Mouse (Mus musculus) monocyte, adult 2 months (primary cell): ENCODE results near the gene Zbtb22.
"Not testable (repeated sequence)": the region's sequence is repeated elsewhere in the genome, so short reads cannot be mapped to it uniquely, and the experiment has no call there.

Source experiments
- DNase-seq, 2 experiments: peaks; one replicate each; pipeline ENCODE4 v3.0.0; 2022; ENCODE audit warnings: low spot score in 2 of 2, low read depth in 1 of 2

Gene Zbtb22

GRCm38 (mm10) chr17:33903911-33904651 lies 11.6 kb upstream of the Zbtb22 start:
- not testable (repeated sequence) for DNase-seq

GRCm38 (mm10) chr17:33904835-33905234 lies 10.9 kb upstream of the Zbtb22 start, which contains the start of gene Platr17:
Platr17 (plus strand) TSS chr17:33905135.
- not testable (repeated sequence) for DNase-seq

- DNase-seq: no peak
These were observed 7.2 kb upstream of the Zbtb22 start for GRCm38 (mm10) chr17:33908331-33909076.

- peak; percentile 92 to 96 for DNase-seq
These were observed 6.4 kb upstream of the Zbtb22 start, which contains the start of gene Daxx for GRCm38 (mm10) chr17:33909077-33909868. Daxx (plus strand) TSS chr17:33909414.

DNA sequence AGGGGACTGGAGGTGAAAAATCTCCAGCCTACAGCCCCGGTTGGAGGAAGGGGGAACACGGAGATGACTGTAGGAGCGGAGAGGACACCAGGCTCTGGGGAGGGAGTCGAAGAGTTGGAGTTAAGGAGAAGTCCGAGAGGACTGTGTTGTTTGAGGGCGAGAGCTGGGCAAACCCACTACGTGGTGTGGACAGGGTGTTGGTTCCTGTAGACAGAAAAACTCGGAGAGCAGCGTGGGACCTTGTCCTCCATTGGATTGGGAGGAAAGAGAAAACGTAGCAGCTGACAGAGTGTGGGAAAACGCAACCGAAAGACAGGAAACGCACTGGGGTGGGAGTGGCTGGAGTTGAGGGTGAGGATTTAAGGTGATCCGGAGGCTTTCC lies 5.8 kb upstream of the Zbtb22 start:
- DNase-seq: peak in 1 of 2 experiments; percentile 53

- no peak for DNase-seq
These were observed 5.2 kb upstream of the Zbtb22 start for GRCm38 (mm10) chr17:33910346-33911051.

GRCm38 (mm10) chr17:33911052-33911812 lies 4.5 kb upstream of the Zbtb22 start:
- DNase-seq: no peak

DNA sequence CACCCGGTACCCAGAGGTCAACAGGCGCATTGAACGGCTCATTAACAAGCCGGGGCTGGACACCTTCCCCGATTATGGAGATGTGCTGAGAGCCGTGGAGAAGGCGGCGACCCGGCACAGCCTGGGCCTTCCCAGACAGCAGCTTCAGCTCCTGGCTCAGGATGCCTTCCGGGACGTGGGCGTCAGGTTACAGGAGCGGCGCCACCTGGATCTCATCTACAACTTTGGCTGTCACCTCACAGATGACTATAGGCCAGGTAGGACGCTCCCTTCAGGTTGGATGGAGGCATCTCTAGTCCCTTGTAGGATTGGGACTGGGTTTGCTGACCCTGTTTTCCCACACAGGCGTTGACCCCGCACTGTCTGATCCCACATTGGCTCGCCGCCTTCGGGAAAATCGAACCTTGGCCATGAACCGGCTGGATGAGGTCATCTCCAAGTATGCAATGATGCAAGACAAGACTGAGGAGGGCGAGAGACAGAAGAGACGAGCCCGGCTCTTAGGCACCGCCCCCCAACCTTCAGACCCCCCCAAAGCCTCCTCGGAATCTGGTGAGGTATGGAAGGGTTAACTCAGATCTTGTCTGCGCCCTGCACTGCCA lies 3.8 kb upstream of the Zbtb22 start:
- no peak for DNase-seq

DNA sequence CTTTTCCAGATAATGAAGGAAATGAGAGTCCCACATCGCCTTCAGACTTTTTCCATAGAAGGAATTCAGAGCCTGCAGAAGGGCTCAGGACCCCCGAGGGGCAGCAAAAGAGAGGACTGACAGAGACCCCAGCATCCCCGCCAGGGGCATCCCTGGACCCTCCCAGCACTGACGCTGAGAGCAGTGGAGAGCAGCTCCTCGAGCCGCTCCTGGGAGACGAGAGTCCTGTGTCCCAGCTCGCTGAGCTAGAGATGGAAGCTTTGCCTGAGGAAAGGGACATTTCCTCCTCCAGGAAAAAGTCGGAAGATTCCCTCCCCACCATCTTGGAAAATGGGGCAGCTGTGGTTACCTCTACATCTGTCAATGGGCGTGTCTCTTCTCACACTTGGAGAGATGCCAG lies 2.4 kb upstream of the Zbtb22 start:
- DNase-seq: no peak

DNA sequence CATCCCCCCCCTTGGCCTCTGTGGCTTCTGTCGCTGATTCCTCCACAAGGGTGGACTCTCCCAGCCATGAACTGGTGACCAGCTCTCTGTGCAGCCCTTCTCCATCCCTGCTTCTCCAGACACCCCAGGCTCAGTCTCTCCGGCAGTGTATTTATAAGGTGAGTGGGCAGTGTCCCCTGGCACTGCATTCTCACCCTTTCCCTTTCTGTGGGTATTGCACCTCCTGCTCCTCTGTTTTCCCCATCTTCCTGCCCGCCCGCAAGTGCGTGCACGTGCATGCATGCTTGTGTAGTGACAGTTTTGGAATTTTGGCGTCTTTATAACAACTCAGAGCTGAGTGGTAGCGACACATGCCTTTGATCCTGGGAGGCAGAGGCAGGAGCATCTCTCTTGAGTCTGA lies 1.8 kb upstream of the Zbtb22 start:
- no peak for DNase-seq

GRCm38 (mm10) chr17:33914969-33915391 lies 724 bp upstream of the Zbtb22 start:
- DNase-seq: no peak

DNA sequence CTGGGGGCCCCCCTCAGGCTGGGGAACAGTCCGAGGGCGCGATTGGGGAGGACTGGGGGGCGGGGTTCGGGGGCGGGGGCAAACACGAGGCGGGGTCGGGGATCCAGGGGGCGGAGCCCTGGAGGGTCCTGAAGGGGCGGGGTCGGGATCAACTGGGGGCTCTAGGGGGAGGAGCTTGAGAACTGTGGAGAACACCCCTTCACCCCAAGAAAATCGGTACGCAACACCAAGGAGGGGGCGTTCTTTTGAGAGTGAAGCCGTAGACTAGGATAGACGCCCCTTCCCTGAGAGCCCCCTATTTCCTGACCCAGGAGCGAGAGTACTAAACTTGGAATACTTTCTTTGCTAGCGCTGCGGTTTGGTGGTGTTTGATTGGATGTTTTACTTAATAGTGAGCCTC lies 590 bp downstream of the Zbtb22 start:
- no peak for DNase-seq

DNA sequence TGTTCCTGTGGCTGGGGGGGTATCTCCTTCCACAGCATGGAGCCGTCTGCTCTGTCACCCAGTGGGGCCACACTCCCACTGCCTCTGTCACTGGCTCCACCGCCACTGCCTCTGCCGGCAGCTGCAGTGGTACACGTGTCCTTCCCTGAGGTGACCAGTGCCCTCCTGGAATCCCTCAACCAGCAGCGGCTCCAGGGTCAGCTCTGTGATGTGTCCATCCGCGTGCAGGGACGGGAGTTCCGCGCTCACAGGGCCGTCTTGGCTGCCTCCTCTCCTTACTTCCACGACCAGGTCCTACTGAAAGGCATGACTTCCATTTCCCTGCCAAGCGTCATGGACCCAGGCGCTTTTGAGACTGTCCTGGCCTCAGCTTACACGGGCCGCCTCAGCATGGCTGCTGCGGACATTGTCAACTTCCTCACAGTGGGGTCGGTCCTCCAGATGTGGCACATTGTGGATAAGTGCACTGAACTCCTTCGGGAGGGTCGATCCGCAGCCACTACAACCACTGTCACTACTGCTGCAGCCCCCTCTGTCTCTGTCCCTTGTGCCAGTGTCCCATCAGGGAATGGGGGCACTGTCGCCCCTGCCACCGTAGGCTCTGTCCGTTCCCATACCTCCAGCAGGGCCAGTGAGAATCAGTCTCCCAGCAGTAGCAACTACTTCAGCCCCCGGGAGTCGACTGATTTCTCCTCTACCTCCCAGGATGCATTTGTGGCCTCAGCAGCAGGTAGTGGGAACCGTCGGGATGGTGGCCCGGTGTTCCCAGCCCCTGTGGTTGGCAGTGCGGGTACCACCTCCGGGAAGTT lies 1.3 kb downstream of the Zbtb22 start:
- DNase-seq: no peak

DNA sequence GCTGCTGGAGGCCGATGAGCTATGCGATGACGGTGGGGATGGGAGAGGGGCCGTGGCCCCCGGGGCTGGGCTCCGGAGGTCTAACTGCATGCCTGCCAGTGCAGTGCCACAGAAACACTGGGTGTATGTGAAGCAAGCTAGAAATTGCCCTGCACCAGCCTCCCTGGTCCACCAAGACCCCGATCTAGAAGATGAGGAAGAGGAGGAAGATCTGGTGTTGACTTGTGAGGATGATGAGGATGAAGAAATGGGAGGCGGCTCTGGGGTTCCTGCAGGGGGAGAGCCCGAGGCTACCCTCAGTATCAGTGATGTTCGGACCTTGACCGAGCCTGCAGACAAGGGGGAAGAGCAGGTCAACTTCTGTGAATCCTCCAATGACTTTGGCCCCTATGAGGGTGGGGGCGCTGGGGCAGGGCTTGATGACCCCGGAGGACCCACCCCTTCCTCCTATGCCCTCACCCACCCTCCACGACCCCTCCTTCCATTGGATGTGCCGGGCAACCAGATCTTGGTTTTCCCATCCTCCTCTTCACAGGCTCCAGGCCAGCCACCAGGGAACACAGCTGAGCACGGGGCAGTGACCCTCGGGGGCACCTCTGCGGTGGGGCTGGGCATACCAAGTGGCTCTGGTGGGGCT lies 2.1 kb downstream of the Zbtb22 start:
- DNase-seq: no peak

DNA sequence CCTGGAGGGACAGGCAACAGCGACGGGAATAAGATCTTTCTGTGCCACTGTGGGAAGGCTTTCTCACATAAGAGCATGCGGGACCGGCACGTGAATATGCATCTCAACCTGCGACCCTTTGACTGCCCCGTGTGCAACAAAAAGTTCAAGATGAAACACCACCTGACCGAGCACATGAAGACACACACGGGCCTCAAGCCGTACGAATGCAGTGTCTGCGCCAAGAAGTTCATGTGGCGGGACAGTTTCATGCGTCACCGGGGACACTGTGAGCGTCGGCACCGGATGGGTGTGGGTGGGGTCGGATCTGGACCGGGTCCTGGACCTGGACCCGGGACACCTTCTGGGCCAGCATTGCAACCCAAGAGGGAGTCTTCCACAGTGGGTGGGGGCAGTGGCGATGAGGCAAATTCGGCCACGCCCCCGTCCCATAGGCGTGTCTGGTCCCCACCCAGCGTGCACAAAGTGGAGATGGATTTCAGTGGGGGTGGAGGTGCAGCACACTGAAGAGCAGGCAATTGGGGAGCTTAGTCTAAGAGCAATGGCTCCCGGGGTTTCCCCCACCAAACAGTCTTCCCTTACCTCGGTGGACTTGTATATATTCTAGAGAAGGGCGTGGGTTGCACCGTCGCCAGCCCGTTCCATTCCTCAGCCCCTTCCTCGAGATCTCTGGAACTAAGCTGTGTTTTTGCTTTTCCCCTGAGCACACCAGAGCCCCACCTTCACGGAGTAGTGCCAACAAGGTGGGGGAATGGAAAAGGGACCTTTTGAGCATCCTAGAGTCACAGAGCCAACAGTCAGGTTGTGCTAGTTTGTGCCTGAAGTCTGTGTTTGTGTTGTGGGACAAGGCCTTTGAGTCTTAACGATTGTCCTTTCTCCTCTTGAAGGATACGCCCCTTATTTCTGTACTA lies 2.8 kb downstream of the Zbtb22 start:
- no peak for DNase-seq

DNA sequence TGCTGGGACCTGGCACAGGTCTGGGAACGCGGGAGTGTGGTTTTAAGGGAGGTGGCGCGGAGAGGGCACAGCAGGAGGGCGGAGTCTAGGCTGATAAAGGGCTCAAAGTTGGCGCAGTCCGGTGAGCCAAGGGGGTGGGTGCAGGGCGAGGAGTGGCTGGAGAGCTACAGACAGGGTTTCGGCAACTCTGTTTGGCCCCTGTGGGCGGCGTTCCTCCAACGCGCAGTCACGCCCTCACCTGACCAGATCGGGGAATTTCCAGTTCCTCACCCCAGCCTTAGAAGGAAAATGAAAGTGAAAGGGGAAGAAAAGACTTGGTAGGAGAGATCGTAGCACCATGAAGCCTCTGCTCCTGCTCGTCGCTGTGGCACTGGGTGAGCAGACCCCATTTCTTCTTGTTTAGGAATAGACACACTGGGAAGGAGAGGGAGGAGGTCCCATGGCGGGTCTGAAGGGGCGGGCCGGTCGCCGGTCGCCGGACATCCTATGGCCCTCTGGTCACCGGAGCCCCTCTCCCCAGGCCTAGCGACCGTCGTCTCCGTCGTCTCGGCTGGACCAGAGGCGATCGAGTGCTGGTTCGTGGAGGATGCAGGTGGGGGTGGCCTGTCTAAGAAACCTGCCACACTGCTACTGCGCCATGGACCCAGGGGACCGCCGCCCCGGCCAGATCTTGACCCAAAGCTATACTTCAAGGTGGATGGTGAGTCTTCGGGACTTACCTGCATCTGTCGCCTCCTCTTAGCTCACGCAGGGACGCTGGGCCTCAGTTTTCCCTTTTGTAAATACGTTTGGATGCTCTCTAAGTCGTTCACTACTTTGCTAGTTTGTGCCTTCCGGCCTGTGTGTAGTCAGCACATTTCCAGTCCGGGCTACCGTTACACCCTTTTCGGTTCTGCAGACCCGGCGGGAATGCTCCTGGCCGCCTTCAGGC lies 3.9 kb downstream of the Zbtb22 start:
- peak; percentile 70 to 80 for DNase-seq
